Mouse (Mus musculus): ENCODE measurements around the gene Acsf3.
A peak's percentile ranks its signal among the peaks of the same experiment; 100 is the strongest.

GRCm38 (mm10) chr8:122830349-122831061 is 55.2 kb downstream of the Acsf3 start:
- TF ChIP-seq CTCF (IDR thresholded peaks at IDR 0.05; ENCODE audit: borderline replicate concordance, insufficient read depth, low read length): peak; percentile 99
- no peak for TF ChIP-seq POLR2A (IDR thresholded peaks at IDR 0.05; ENCODE audit: low read depth, low read length)
